Mouse (Mus musculus) skeletal muscle tissue, adult 2 months (tissue): Measurements from ENCODE around the gene 2900026A02Rik.

Source experiments
- DNase-seq: peaks from one replicate; pipeline ENCODE4 v3.0.0-alpha.2; 2012; ENCODE audit warnings: low read depth, low spot score

2900026A02Rik gene

DNA sequence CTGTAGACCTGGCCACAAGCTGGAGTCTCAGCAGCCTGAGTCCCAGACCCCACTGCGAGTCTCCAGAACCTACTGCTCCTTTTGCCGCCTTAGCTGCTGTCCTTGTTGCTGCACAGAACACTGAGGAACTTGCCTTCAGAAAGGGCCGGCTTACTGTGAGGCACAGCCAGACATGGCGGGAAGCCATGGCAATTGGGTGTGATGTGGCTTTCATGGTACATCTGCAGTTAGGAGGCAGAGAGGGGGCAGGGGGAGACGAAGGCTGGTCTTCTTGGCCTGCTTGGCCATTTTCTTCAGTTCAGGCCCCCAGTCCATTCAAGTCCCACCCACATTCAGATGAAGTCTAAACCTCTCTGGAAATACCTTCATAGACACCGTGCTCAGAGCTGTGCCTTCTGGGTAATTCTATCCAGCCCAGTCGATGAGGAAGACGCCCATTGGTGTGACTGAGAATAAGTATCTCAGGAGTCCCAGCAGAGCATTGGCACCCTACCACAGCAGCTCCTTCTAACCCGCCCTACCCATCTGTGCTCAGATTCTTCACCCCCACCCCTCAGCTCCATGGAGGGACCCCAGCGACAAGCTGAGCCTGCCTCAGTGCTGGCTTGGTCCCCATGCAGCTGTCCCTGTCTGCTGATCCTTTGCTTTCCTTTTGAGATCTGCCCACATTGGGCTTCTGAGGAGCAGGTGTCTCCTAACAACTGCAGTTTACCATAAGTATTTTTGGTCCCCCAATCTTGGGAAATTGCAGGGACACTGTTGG, 175.3 kb downstream of the 2900026A02Rik start:
- DNase-seq: no peak

DNA sequence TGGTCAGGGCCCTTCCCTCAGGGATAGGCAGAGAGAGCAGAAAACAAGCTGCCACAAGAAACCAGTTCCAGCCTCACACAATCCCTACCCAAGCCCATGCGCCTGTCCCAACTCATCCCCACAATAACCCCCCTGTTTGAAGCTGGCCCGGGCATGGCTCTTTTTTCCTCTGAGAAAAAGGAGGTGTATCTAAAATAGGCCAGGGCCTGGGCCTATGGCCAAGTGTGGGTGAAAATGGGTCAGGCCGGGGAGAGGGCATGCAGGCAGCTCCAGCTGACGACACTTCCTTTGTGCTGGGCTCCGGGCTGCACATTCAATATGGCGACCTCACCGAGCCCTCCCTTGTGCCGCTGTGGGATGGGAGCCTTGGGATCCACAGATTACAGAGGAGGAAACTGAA, 177.5 kb downstream of the 2900026A02Rik start:
- DNase-seq: peak; percentile 36

DNA sequence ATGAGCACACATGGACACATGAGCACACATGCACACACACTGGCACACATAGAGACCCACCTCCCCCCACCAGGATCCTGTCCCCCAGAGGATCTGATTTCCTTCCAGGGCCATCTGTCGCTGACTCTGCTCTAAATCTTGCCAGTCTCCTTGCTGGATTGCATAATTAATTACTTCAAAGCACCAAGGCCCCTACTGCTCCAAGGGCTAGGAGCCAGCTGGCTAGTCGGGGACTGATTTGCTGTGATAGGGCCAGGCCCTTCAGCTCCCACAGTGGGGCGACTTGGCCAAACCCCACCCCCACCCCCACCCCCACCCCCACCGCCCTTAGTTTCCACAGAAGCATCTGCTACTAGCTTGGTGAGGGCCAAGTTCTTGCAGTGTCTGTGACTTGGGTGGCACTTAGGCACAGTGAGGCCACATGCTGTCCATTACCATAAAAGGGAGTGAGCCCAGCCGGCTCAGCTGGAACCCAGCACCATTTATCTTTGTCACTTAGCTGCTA, 179.4 kb downstream of the 2900026A02Rik start:
- peak; percentile 84 for DNase-seq

DNA sequence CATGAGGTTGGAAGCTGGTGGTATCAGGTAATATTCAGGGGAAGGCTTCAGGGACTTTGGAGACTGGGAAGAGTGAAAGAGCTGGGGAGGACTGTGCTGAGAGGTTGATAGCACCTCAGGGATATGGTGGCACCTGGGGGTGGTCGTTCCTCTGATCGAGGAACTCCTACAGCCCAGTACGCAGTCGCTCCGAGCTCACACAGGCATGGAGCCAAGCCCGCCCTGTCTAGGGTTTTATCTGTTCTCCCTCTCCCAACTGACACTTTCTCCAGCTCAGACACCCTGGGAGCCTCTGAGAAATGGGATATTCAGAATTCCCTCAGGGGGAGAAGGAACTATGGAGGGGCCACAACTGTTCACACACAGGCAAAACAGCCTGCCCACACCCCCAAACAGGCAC, 180.3 kb downstream of the 2900026A02Rik start:
- no peak for DNase-seq

DNA sequence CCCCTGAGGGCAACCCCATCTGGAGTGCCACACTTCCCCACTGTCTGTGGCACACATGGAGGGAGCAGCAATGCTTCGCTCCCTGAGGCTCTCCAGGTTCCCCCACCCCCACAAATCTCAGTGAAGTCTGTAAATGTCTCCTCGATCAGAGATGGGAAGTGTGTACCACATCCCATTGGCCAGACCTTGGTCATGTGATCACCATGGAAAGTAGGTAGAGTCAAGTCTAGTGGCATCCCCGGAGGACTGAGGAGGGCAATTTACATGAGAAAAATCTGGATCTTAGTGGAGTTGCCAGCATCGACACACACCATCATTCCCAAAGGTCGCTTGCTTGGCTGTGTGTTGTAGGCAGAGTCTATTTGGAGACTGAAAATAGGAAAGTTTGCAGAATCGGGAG, 182.4 kb downstream of the 2900026A02Rik start:
- no peak for DNase-seq
